Mouse (Mus musculus) kidney, embryonic 14.5 days (tissue): ENCODE results near the gene Chrna1. TPM values are rescaled to one million over a fixed set of nuclear protein-coding genes. Genes with fewer than 3 reads are reported as not detected.
"Not testable (repeated sequence)": the region's sequence is repeated elsewhere in the genome, so short reads cannot be mapped to it uniquely, and the experiment has no call there.

Source experiments
- ATAC-seq: fragments of 200-750 bp; cut with Nextera tagmentation; 2 replicates; pipeline ENCODE4 v1.8.0; 2017; ENCODE audit warnings: moderate number of reproducible peaks, mild to moderate bottlenecking, moderate TSS enrichment, moderate library complexity; ENCODE audit not compliant: low FRiP score, low TSS enrichment
- H3K27ac ChIP-seq: fragments of 300-500 bp; sonication (generic); 2 replicates; pipeline ENCODE4 v1.5.1; 2014; ENCODE audit warnings: low read depth, mild to moderate bottlenecking, low read length, moderate library complexity, mixed read lengths
- H3K27me3 ChIP-seq: fragments of 300-500 bp; sonication (generic); 2 replicates; pipeline ENCODE4 v1.6.1; 2014; ENCODE audit warnings: mild to moderate bottlenecking, low read length; ENCODE audit not compliant: control insufficient read depth, insufficient read depth
- H3K36me3 ChIP-seq: fragments of 300-500 bp; sonication (generic); 2 replicates; pipeline ENCODE4 v1.6.1; 2014; ENCODE audit warnings: low read length, mixed read lengths; ENCODE audit not compliant: control insufficient read depth, insufficient read depth
- H3K4me1 ChIP-seq: fragments of 300-500 bp; sonication (generic); 2 replicates; pipeline ENCODE4 v1.6.1; 2014; ENCODE audit warnings: low read length, mixed read lengths; ENCODE audit not compliant: control insufficient read depth, insufficient read depth
- H3K4me2 ChIP-seq: fragments of 300-500 bp; sonication (generic); replicated peaks from 2 replicates; pipeline ENCODE4 v1.6.1; 2014; ENCODE audit warnings: low read depth, mild to moderate bottlenecking, low read length
- H3K4me3 ChIP-seq: fragments of 300-500 bp; sonication (generic); 2 replicates; pipeline ENCODE4 v1.5.1; 2014; ENCODE audit warnings: mild to moderate bottlenecking, low read length
- H3K9ac ChIP-seq: fragments of 300-500 bp; sonication (generic); 2 replicates; pipeline ENCODE4 v1.6.1; 2014; ENCODE audit warnings: low read depth, mild to moderate bottlenecking, low read length, moderate library complexity
- H3K9me3 ChIP-seq: fragments of 300-500 bp; sonication (generic); 2 replicates; pipeline ENCODE4 v1.6.1; 2016; ENCODE audit warnings: low read length; ENCODE audit not compliant: control insufficient read depth
- WGBS: fragments of 180-500 bp; shearing (Covaris S2); extraction: QIAGEN DNeasy Blood & Tissue Kit; methylation state at CpG from one replicate; pipeline ENCODE4 v1.1.7; 2014; 5-methylcytosine and 5-hydroxymethylcytosine counted together
- polyA plus RNA-seq: library from polyadenylated mRNA; unstranded; fragments of >200 nt; fragmentation: Nextera tagmentation; extraction: Ambion mirVana; gene quantifications from 2 replicates; pipeline ENCODE4 v1.2.1, GENCODE M21; 2014

Chrna1 gene
- polyA plus RNA-seq, 1 experiment from 2014 or later: 0.35 TPM

DNA sequence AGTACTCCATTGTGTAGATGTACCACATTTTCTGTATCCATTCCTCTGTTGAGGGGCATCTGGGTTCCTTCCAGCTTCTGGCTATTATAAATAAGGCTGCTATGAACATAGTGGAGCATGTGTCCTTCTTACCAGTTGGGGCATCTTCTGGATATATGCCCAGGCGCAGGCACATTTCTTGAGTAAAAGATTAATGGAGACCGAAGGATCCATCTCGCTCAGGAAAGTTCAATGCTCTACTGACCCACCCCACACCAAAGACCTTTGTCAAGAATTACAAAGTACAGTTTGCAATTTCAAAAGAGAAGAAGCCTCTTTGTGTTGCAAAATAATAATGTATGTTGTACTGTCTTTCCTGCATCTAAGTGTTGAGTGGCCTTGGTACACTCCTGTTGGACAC is 23.1 kb downstream of the Chrna1 start:
- H3K27ac ChIP-seq, ATAC-seq, H3K4me3 ChIP-seq, H3K4me1 ChIP-seq, H3K4me2 ChIP-seq, H3K27me3 ChIP-seq, H3K9me3 ChIP-seq, H3K36me3 ChIP-seq, H3K9ac ChIP-seq: not testable (repeated sequence)
- WGBS: 95% methylated on average over 3 of the region's 3 CpGs

DNA sequence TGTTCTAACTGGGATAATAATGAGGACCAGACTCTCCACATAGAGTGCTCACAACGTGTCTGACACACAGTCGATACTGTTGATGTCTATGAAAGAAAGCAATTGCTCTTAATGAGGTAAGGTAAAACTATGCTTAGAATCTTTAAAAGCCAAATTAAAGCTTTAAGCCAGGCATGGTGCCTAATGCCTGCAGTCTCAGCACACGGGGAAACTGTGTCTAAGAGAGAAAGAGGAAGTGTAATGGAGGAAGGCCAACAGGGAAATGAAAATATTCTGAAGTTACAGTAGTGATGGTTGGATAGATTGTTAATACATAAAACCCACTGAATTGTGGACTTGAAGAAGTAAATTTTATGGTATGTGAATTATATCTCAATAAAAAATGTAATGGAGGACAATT is 25.7 kb downstream of the Chrna1 start:
- Histone ChIP-seq H3K4me1 (no peaks in the 10 kb centered on the region), H3K36me3 (no peaks in the 10 kb centered on the region), H3K9me3 (no peaks in the 10 kb centered on the region), H3K9ac (no peak overlapping the region), H3K27ac (no peak overlapping the region), H3K4me3 (no peak overlapping the region), H3K4me2 (no peak overlapping the region), H3K27me3 (no peaks in the 10 kb centered on the region)
- ATAC-seq: no peak
- WGBS: 83% methylated on average over 3 of the region's 3 CpGs

DNA sequence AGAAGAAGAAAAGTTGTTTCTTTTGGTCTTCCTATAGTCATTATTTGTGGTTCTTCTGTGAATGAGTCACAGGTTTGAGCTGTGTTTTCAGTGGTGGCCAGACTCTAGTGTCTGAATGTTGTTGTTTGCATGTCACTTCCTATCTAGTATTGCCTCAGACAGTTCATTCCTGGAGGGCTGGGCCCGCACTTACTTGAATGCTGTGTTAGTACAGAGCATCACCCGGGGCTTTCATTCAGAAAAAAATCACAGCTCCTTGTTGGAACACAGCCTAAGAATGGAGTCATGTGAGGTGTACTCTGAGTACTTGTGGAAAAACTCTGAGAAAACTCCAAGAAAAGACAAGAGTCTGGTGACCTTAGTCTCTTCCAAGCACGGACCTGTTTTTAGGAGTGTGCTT is 27.2 kb downstream of the Chrna1 start:
- Histone ChIP-seq H3K27me3 (no peaks in the 10 kb centered on the region), H3K9ac (no peak overlapping the region), H3K36me3 (no peaks in the 10 kb centered on the region), H3K4me1 (no peaks in the 10 kb centered on the region), H3K9me3 (no peaks in the 10 kb centered on the region), H3K4me3 (no peak overlapping the region), H3K27ac (no peak overlapping the region), H3K4me2 (no peak overlapping the region)
- ATAC-seq: no peak
- WGBS: 61% methylated on average over 3 of the region's 3 CpGs

DNA sequence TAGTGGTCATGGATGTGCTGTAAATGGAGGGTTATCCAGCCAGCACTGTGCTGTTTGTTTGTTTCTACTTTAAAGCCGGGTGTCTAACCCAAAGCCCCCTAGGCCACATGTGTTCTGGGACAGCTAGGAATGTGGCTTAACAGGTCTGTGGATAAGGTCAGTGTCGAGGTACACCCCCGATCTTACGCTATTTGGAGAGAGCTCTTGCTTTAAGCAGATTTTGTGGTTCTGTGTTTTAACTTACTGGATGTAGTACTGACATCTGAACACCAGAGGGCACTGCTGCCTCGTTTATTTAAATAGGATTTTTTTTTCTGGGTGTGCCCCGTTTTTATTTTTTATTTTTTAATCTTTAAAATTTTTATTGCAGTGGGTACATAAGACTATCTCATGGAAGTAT is 29.4 kb downstream of the Chrna1 start:
- Histone ChIP-seq H3K4me1 (no peaks in the 10 kb centered on the region), H3K9ac (no peak overlapping the region), H3K9me3 (no peaks in the 10 kb centered on the region), H3K27ac (no peak overlapping the region), H3K4me2 (no peak overlapping the region), H3K36me3 (no peaks in the 10 kb centered on the region), H3K4me3 (no peak overlapping the region), H3K27me3 (no peaks in the 10 kb centered on the region)
- 17% methylated on average over 6 of the region's 6 CpGs for WGBS
- ATAC-seq: no peak

DNA sequence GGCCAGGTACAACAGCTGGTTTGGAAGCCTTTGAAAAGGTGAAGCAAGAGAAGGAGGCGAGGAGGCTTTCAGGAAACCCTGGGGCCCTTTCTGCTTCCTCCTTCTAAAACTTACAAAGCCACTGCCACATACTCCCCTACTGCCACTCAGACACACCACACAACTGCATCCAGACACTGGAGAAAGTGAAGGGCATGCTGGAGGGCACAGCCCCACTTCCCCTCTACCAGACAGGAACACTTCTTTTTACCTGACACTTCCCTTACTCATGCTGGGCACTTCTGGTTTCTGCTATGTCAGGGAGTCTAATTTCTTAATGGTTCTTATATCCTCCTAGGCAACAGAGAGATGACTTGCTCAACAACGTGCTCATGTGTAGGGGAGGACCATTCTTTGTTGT is 31.6 kb downstream of the Chrna1 start:
- Histone ChIP-seq H3K4me2 (no peak overlapping the region), H3K27ac (no peak overlapping the region), H3K4me3 (no peak overlapping the region), H3K36me3 (no peaks in the 10 kb centered on the region), H3K9ac (no peak overlapping the region), H3K9me3 (no peaks in the 10 kb centered on the region), H3K27me3 (0 out of 2 replicates have a peak, but pooled peaks cover 4% of the 10 kb centered on the region), H3K4me1 (no peaks in the 10 kb centered on the region)
- ATAC-seq: no peak
- WGBS: 61% methylated on average over 2 of the region's 2 CpGs

DNA sequence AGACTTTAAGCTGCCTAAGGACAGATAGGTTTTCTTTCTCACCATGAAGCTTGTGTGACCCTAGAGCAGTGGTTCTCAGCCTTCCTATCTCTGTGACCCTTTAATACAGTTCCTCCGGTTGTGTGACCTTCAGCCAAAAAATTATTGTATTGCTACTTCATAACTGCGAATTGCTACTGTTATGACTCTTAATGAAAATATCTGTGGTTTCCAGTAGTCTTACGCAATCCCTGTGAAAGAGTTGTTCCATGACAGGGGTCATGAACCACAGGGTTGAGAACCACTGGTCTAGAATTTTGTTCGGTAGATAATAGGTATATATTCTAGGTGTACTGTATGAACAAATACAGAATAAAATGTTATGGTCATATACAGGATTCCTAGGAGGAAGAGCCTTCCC is 32.9 kb downstream of the Chrna1 start:
- ATAC-seq: no peak
- H3K9me3 ChIP-seq: no peaks in the 10 kb centered on the region
- H3K4me1 ChIP-seq: no peaks in the 10 kb centered on the region
- H3K36me3 ChIP-seq: no peaks in the 10 kb centered on the region
- H3K9ac ChIP-seq: no peak overlapping the region
- H3K4me3 ChIP-seq: no peak overlapping the region
- 0 out of 2 replicates have a peak, but pooled peaks cover 4% of the 10 kb centered on the region for H3K27me3 ChIP-seq
- no peak overlapping the region for H3K4me2 ChIP-seq
- no peak overlapping the region for H3K27ac ChIP-seq
- WGBS: 92% methylated on average over 4 of the region's 4 CpGs

- Histone ChIP-seq H3K9ac (no peak overlapping the region), H3K27me3 (0 out of 2 replicates have a peak, but pooled peaks cover 4% of the 10 kb centered on the region), H3K4me1 (no peaks in the 10 kb centered on the region), H3K27ac (no peak overlapping the region), H3K4me2 (no peak overlapping the region), H3K36me3 (no peaks in the 10 kb centered on the region), H3K4me3 (no peak overlapping the region), H3K9me3 (no peaks in the 10 kb centered on the region)
- no peak for ATAC-seq
- WGBS: 63% methylated on average over 2 of the region's 2 CpGs
Observed at GRCm38 (mm10) chr2:73545556-73545955, 34.6 kb downstream of the Chrna1 start.

DNA sequence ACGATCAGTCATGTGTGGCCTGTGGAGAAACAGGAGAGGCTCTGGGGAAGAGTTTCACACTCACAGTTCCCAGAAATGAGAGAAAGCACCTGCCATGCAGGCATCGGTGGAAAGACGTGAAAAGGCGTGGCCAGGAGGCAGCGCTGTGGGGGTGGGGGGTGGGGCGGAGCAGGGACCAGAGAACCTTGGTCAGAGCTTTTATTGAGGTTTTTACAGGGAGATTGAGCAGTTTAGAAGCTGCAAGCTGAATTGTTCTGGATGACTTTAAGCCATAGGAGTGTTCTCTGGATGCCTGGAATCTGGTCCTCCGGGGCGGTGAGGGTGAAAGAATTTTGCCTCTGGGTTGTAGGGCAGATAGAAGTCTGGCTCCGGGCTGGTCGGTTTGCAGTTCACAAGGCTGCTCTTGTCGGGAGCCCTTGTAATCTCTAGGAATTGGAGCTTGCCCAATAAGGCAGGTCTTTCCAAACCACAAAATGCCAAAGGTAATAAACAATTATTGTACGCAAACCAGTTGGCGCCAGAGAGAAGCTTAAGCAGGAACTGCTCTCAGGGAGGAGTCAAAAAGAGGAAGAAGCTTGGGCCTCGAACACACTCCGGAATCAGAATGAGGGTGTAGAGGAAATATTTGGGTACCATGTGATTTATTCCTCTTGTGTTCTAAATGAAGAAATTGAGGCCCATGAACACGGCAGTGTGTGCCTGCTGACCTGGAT is 39.5 kb downstream of the Chrna1 start:
- WGBS: 14% methylated on average over 16 of the region's 16 CpGs
- Histone ChIP-seq H3K4me3 (no peak overlapping the region), H3K27me3 (0 out of 2 replicates have a peak, but pooled peaks cover 4% of the 10 kb centered on the region), H3K4me1 (no peaks in the 10 kb centered on the region), H3K4me2 (peak overlapping the region; percentile 21), H3K9me3 (no peaks in the 10 kb centered on the region; the same call in 1 of the 2 replicates), H3K9ac (no peak overlapping the region), H3K36me3 (no peaks in the 10 kb centered on the region), H3K27ac (no peak overlapping the region)
- peak; percentile 54; the same call in 1 of the 2 replicates for ATAC-seq

DNA sequence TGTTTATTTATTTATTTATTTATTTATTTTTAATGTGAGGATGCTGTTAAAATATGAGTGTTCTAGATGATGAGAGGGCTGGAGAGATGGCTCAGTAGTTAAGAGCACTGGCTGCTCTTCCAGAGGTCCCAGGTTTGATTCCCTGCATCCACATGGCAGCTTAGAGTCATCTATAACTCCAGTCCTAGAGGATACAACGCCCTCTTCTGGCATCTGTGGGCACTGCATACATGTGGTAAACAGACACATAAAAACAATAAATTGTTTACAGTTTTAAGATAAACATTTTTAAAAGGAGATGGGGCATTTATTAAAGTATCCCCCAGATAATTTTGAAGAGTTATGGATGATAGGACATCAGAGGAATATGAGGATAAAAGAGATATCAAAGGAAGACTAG is 40.4 kb downstream of the Chrna1 start:
- ATAC-seq: no peak
- Histone ChIP-seq H3K27me3 (0 out of 2 replicates have a peak, but pooled peaks cover 4% of the 10 kb centered on the region), H3K9me3 (no peaks in the 10 kb centered on the region; the same call in 1 of the 2 replicates), H3K36me3 (no peaks in the 10 kb centered on the region), H3K4me2 (no peak overlapping the region), H3K27ac (no peak overlapping the region), H3K4me1 (no peaks in the 10 kb centered on the region), H3K9ac (no peak overlapping the region), H3K4me3 (no peak overlapping the region)
- 34% methylated on average over 1 of the region's 1 CpGs for WGBS
